Mouse (Mus musculus) C2C12 (cell line): ENCODE results near the gene Fdx1l. TPM values are rescaled to one million over a fixed set of nuclear protein-coding genes. Genes with fewer than 3 reads are reported as not detected.

Experiments
- H3K27me3 ChIP-seq: one replicate; pipeline ENCODE4 v1.6.1; 2011; ENCODE audit not compliant: control insufficient read depth, insufficient read depth, insufficient read length
- H3K36me3 ChIP-seq: one replicate; pipeline ENCODE4 v1.6.1; 2011; ENCODE audit not compliant: control insufficient read depth, insufficient read depth
- H3K4me3 ChIP-seq: one replicate; pipeline ENCODE4 v1.5.1; 2011; ENCODE audit warnings: mild to moderate bottlenecking, control low read depth; ENCODE audit not compliant: poor library complexity, insufficient read depth, severe bottlenecking
- H3K79me2 ChIP-seq: one replicate; pipeline ENCODE4 v1.6.1; 2011; ENCODE audit not compliant: control insufficient read depth, insufficient read depth
- H3K79me3 ChIP-seq: one replicate; pipeline ENCODE4 v1.6.1; 2011; ENCODE audit warnings: low read depth, control low read depth
- H3ac ChIP-seq: one replicate; pipeline ENCODE3; 2011; ENCODE audit warnings: low read depth; ENCODE audit not compliant: control insufficient read depth, insufficient read length
- CEBPB ChIP-seq: IDR thresholded peaks from one replicate; pipeline ENCODE4 v1.6.1; 2011; ENCODE audit warnings: low read depth, mild to moderate bottlenecking, control low read depth, moderate library complexity
- CTCF ChIP-seq: IDR thresholded peaks from one replicate; pipeline ENCODE4 v1.5.1; 2011; ENCODE audit not compliant: control insufficient read depth, insufficient read depth, insufficient read length
- FOSL1 ChIP-seq: IDR thresholded peaks from one replicate; pipeline ENCODE4 v1.8.0; 2011; ENCODE audit warnings: mild to moderate bottlenecking, low read length; ENCODE audit not compliant: poor library complexity, insufficient read depth, severe bottlenecking
- MAX ChIP-seq: IDR thresholded peaks from one replicate; pipeline ENCODE4 v1.6.1; 2011; ENCODE audit warnings: mild to moderate bottlenecking, control low read depth
- MYOD1 ChIP-seq: IDR thresholded peaks from one replicate; pipeline ENCODE4 v1.6.1; 2011; ENCODE audit warnings: low read depth; ENCODE audit not compliant: control insufficient read depth, insufficient read length
- MYOG ChIP-seq: IDR thresholded peaks from one replicate; pipeline ENCODE4 v1.6.1; 2011; ENCODE audit not compliant: control insufficient read depth, insufficient read length; ENCODE audit errors: extremely low read depth
- USF1 ChIP-seq: IDR thresholded peaks from one replicate; pipeline ENCODE4 v1.6.1; 2011; ENCODE audit warnings: low read depth, mild to moderate bottlenecking, control low read depth, moderate library complexity
- long read RNA-seq, 2 experiments: library from polyadenylated mRNA; unstranded; transcript quantifications; one replicate each; pipeline ENCODE4 v2.0.0; 2019 to 2020
- polyA plus RNA-seq: library from polyadenylated mRNA; unstranded; fragments of >200 nt; fragmentation: generic; extraction: Trizol; gene quantifications from one replicate; pipeline ENCODE4 v1.2.1, GENCODE M21; 2012; ENCODE audit warnings: missing spikeins

The Fdx1l gene
- polyA plus RNA-seq, result 109 TPM
- long read RNA-seq, experiment 1, transcript Fdx1l-204 (3 exons, 633 nt), result minor isoform, 8 of 60 reads
- long read RNA-seq, experiment 1, transcript Fdx1l-205 (4 exons, 951 nt), result minor isoform, 11 of 60 reads
- long read RNA-seq, experiment 1, transcript Fdx1l-201 (5 exons, 812 nt), result major isoform, 26 of 60 reads
- long read RNA-seq, experiment 1, transcript Fdx1l-203 (4 exons, 681 nt), result minor isoform, 8 of 60 reads
- long read RNA-seq, experiment 1, partial matches to known transcripts, result 1 of 60 reads
- long read RNA-seq, experiment 1, other reads (novel, unspliced or antisense), result 6 of 60 reads
- long read RNA-seq, experiment 2, transcript Fdx1l-201 (5 exons, 812 nt), result major isoform, 5 of 13 reads
- long read RNA-seq, experiment 2, partial matches to known transcripts, result 0 of 13 reads
- long read RNA-seq, experiment 2, other reads (novel, unspliced or antisense), result 2 of 13 reads

- Histone ChIP-seq H3K4me3 (peak within 1 kb of the TSS; percentile 57), H3K79me3 (peaks cover 22% of the 10 kb centered on the region), H3ac (peak within 1 kb of the TSS; percentile 95), H3K79me2 (peaks cover 31% of the 10 kb centered on the region), H3K27me3 (no peaks in the 10 kb centered on the region), H3K36me3 (peaks cover 42% of the 10 kb centered on the region)
- no peak for TF ChIP-seq MYOG
- no peak for TF ChIP-seq CEBPB
- peak; percentile 91 for TF ChIP-seq MAX
- peak; percentile 97 for TF ChIP-seq USF1
- TF ChIP-seq FOSL1, result no peak
Observed at GRCm38 (mm10) chr9:21073044-21073840, at the start of gene Fdx1l, which contains the start of gene Gm49373. Gene Fdx1l, minus strand, starts transcription at chr9:21073614. Gene Gm49373, minus strand, starts transcription at chr9:21073096.

GRCm38 (mm10) chr9:21121483-21121882 is 48.1 kb upstream of the Fdx1l start:
- TF ChIP-seq MAX, result no peak
- no peak for TF ChIP-seq MYOD1
- no peak for TF ChIP-seq CTCF
- no peak for TF ChIP-seq MYOG
- no peak for TF ChIP-seq CEBPB
- TF ChIP-seq USF1, result no peak
- TF ChIP-seq FOSL1, result no peak
- Histone ChIP-seq H3K36me3 (peaks cover 4% of the 10 kb centered on the region), H3K79me3 (no peaks in the 10 kb centered on the region), H3K4me3 (no peak overlapping the region), H3K79me2 (no peaks in the 10 kb centered on the region), H3ac (no peak overlapping the region), H3K27me3 (no peaks in the 10 kb centered on the region)

GRCm38 (mm10) chr9:21117073-21117472 is 43.7 kb upstream of the Fdx1l start:
- Histone ChIP-seq H3ac (no peak overlapping the region), H3K79me3 (no peaks in the 10 kb centered on the region), H3K27me3 (no peaks in the 10 kb centered on the region), H3K36me3 (peaks cover 4% of the 10 kb centered on the region), H3K4me3 (no peak overlapping the region), H3K79me2 (no peaks in the 10 kb centered on the region)
- TF ChIP-seq USF1, result peak; percentile 65
- no peak for TF ChIP-seq CTCF
- no peak for TF ChIP-seq FOSL1
- TF ChIP-seq MAX, result no peak
- peak; percentile 73 for TF ChIP-seq MYOD1

GRCm38 (mm10) chr9:21115105-21115504 is 41.7 kb upstream of the Fdx1l start:
- Histone ChIP-seq H3ac (no peak overlapping the region), H3K79me3 (no peaks in the 10 kb centered on the region), H3K36me3 (peaks cover 3% of the 10 kb centered on the region), H3K79me2 (no peaks in the 10 kb centered on the region), H3K4me3 (no peak overlapping the region), H3K27me3 (no peaks in the 10 kb centered on the region)
- TF ChIP-seq CEBPB (no peak), MYOD1 (no peak), MYOG (no peak), CTCF (no peak), FOSL1 (no peak)

- Histone ChIP-seq H3ac (no peak overlapping the region), H3K4me3 (no peak overlapping the region), H3K79me2 (no peaks in the 10 kb centered on the region), H3K36me3 (no peaks in the 10 kb centered on the region), H3K79me3 (no peaks in the 10 kb centered on the region), H3K27me3 (no peaks in the 10 kb centered on the region)
- TF ChIP-seq MYOG, result no peak
Observed at GRCm38 (mm10) chr9:21114190-21114589, 40.8 kb upstream of the Fdx1l start.

GRCm38 (mm10) chr9:21113751-21114150 is 40.3 kb upstream of the Fdx1l start:
- Histone ChIP-seq H3K36me3 (no peaks in the 10 kb centered on the region), H3K4me3 (no peak overlapping the region), H3K27me3 (no peaks in the 10 kb centered on the region), H3K79me2 (no peaks in the 10 kb centered on the region), H3ac (no peak overlapping the region), H3K79me3 (no peaks in the 10 kb centered on the region)
- TF ChIP-seq MAX (no peak), FOSL1 (no peak), CTCF (no peak), MYOD1 (no peak), USF1 (no peak), MYOG (no peak), CEBPB (no peak)
